Mouse (Mus musculus) CH12F3 (cell line): Measurements from ENCODE around the gene Kdm5a.

Experiments
- in situ Hi-C: fragments of 300-500 bp; cut with MboI; formaldehyde crosslinking; loops from 2 replicates; pipeline ENCODE4 v1.14.3; 2020; ENCODE audit warnings: low sequenced_read_pairs

Kdm5a gene

DNA sequence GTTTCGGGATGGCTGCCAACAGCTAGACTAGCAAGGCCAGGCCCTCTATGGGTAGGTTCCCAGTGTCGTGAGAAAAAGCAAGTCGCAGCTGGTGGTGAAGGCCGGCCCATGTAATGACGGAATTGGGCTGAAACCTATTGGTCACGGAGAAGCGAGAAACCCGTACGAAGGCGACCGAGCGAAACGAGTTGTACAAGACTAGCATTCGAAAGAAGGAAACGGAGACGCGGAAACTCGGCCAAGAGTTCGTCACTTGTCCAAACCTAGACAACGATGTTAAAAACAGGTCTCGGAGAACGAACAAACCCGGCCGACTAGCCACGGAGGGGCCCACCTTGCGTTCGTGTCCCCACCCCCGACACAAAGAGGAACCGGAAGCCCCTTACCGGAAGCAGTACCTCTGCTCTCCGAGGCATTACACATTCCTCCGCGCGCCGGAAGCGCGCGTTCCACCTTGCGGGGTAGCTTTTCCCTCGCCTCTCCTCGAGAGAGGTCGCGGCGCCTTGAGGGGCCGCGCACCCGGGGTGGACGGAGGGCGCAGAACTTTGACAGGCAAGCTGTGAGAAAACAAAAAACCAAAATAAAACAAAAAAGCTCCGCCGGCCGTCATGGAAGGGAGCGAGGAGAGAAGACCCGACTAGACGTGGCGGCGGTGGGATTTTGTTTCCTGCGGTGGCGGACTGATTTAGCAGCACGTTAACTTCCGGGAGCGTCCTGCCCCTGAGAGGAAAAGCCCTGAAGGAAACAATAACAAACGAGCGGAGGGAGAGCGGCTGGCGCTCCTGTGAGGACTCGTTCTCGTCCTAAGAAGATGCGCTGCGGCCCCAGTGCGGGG is at the start of gene Kdm5a, which contains the start of gene Ccdc77:
Gene Kdm5a, plus strand, starts transcription at position 437 of the 835 bp plus-strand sequence.
Gene Ccdc77, minus strand, starts transcription at position 687 of the 835 bp plus-strand sequence.
- in situ Hi-C loops = no loop called here

DNA sequence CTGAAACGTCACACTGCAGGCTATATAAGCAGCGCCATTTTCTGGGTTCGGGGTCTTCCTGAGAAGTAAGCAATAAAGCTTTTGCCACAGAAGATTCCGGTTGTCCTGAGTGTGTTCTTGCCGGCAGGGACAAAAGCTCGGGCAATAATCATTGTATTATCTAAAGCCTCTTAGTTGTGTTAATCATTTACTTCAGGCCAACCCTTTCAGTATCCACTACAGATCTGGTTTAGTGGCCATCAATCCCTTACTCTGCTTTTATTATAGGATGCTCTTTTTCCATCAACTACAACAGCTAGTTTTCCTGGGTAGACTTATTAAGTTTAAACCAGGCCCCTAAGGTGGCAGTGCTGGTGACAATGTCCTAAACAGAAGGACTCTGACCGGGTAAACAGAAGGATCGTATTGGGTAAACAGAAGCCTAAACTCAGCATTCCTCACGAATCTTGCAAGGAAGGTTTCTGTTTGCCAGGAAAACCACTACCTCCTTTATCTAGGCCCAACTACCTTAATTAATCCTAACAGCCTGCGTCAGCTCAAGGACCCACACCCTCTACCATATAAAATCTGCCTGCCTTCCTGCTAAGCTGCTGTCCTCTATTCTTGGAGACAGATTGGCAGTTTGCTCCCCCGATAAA is 45.5 kb upstream of the Kdm5a start:
- in situ Hi-C loops = no loop called here

DNA sequence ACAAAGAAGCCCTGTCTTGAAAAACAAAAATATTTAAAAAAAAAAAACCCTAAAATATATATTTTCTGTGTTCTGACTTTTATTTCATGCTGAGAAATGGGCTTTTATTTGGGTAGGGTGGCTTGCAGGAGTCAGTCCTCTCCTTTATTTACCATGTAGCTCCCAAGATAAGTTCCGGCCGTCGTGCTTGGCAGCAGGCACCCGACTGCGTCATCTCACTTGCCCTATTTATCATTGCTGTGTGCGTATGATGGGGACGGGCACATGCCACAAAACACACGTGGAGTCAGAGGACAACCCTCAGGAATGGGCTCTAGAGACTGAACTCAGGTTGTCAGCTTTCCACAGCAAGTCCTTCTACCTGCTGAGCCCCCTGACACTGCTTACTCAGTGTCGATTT is 44.8 kb upstream of the Kdm5a start:
- in situ Hi-C loops = no loop called here

DNA sequence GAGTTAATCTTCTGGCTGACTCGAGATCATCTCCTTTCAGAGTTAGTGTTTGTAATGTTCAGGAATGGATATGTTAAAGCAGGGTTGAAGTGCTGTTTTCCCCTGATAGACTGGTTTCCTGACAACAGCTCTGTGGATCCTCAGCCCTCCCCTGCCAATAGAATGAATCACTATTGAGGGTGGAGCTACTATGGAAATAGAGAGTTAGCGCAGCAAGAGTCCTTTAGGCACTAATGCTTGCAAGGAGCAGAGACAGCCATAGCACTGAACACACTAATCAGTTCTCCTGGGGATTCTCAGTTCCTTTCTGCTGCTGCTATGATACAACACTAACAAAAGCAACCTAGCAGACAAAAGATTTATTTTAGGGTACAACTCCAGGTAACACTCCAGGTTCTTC is 43.6 kb upstream of the Kdm5a start:
- in situ Hi-C loops = loop anchor here (10.0 kb wide), 1 partner anchor 526 kb away; no protein-coding TSS in a partner anchor

DNA sequence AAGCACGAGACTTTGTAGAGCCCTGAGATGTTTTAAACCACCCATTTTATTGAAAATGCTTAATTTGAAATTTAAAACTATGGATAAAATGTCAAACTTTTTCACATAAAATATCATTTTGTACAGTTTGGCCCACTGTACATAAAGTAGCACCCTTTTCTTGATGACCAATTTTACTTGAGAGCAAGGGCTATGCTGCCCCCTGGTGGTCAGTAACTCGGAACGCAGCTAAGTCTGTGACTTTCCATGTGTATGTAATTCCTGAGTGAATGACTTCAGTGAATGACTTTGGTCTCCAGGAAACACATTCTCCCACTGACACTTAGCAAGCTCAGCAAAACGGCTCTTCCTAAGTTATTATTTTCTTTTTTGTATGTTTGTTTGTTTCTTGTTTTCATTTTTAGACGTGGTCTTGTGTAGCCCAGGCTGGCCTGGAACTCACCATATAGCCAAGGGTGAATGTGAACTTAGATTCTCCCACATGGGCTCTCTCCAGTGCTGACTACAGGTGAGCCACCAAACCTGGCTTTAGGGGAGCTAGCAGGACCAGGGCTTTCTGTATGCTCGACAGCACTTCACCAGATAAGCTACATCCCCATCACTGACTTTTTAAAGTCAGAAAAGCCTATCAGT is 39.5 kb upstream of the Kdm5a start:
- in situ Hi-C loops = loop anchor here (10.0 kb wide), 1 partner anchor 530 kb away; no protein-coding TSS in a partner anchor

DNA sequence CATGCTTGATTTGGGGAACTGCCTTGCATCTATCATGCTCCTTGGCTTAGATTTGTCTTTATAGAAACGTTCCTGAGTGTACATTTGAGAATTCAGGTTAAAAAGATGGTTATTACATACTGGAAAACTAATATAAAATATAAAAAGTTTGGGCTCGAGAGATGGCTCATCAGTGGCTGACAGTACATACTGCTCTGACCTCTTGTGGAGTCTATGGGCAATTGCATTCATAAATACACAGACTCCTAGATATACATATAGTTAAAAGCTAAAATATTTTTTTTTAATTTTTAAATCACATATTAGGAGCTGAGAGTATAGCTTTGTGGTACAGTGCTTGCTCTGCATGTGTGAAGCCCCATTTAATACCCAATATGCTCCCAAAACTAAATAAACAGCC is 31.6 kb upstream of the Kdm5a start:
- in situ Hi-C loops = loop anchor here (25.0 kb wide), 1 partner anchor 395 kb away; no protein-coding TSS in a partner anchor

DNA sequence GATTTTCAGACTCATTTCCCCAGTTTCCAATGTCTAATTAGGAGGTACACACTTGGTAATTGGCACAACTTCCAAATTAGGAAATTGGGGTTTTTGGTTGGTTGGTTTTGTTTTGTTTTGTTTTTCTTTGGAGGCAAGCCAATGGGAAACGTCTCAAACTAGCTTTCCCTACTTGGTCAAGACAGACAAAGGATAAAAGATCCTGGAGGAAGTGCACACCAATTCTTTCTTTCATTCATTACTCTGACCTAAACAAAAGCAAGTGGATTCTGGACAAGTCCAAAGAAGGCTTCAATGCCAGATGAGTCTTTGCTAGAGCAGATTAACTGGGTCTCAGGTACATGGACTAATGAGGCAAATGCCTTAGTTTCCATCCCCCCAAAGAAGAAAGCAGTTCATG is 19.9 kb upstream of the Kdm5a start:
- in situ Hi-C loops = loop anchor here (25.0 kb wide), 1 partner anchor 407 kb away; no protein-coding TSS in a partner anchor

DNA sequence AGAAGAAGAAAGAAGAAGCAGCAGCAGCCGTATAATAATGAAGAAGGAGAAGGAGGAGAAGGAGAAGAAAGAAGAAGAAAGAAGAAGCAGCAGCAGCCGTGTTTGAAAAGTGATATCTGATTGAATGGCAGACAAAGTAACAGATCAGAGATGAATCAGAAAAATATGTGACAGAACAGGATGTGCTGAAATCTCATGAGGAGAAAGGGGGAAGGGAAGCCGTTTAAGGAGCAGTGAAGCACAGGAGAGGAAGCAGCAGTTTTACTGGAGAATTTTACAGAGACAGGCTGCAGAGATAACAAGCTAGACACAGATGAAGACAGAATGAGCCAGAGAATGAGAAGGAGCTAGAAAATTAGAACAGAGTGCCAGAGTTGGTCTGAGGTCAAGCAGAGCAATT is 14.9 kb upstream of the Kdm5a start:
- in situ Hi-C loops = loop anchor here (25.0 kb wide), 1 partner anchor 412 kb away; no protein-coding TSS in a partner anchor

DNA sequence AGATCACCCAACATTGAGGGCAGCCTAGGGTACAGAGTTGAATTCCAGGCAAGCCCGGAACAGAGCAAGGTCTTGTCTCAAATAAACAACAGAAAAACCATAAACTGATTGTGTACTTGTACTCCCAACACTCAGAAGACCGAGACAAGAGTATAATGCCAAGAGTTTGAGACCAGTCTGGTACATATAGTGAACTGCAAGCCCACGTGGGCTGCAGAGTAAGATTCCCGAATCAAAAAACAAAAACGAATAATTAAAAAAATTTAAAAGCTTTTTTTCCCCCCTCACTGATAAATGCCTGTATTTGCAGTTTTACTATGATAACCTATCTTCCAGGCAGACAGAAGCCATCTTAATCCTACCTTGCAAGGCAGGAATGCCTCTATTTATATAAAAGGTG is 7.4 kb upstream of the Kdm5a start:
- in situ Hi-C loops = no loop called here

DNA sequence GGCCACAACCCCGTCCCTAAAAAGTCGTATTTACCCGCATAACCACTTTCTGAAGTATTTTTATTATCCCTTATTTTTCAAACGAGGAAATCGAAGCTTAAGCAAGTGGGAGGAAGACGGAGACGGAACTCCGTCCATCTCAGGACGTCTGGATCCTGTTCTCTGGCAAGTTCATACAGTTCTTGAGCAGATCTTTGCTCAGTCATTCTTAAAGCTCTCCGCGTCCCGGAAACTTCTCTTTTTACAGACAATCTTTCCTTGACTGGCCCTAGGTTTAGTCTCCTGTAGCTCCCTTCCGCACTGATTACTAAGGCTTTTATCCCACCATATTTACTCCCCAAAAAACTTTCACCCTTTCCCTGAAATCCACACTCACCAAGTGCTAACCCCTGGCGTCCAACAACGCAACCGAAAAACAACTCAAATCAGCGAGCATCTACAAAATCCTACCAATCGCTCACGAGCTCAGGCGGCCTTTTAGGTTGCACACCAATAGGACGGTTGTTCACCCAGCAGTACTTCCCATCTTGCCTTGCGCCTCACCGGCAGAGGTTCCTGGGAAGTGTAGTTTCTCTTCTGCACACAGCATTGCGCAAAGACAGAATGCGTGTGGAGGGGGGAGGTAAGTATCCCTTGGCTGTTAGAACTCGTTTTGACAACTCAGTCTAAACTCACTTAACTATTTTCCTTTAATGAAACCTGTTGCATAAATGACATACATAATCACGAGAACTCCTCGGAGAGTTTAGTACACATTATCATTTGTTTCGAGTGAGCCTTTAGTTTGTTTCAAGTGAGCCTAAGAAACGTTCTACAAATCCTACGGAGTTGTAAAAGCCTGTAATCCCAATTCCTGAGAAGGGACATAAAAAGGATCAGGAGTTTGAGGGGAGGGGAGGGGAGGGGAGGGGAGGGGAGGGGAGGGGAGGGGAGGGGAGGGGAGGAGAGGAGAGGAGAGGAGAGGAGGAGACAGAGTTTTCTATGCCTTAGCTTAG is 6.7 kb upstream of the Kdm5a start:
- in situ Hi-C loops = no loop called here

DNA sequence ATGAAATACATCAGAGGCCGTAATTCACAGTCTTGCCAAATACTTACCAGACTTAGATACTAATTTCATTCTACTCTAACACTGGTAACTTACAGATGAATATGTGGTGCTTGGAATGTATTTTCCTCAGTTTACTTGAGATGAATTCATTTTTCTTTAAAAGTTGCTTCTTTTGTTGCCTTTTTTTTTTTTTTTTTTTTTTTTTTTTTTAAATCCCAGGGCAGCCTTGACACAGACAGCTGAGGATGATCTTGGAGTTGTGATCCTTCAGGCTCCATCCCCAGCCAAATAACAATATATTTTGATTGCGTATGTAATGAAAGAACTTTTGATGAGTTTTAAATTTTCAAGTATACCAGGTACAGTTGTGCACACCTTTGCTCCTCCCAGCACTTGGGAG is 1.8 kb upstream of the Kdm5a start:
- in situ Hi-C loops = no loop called here

DNA sequence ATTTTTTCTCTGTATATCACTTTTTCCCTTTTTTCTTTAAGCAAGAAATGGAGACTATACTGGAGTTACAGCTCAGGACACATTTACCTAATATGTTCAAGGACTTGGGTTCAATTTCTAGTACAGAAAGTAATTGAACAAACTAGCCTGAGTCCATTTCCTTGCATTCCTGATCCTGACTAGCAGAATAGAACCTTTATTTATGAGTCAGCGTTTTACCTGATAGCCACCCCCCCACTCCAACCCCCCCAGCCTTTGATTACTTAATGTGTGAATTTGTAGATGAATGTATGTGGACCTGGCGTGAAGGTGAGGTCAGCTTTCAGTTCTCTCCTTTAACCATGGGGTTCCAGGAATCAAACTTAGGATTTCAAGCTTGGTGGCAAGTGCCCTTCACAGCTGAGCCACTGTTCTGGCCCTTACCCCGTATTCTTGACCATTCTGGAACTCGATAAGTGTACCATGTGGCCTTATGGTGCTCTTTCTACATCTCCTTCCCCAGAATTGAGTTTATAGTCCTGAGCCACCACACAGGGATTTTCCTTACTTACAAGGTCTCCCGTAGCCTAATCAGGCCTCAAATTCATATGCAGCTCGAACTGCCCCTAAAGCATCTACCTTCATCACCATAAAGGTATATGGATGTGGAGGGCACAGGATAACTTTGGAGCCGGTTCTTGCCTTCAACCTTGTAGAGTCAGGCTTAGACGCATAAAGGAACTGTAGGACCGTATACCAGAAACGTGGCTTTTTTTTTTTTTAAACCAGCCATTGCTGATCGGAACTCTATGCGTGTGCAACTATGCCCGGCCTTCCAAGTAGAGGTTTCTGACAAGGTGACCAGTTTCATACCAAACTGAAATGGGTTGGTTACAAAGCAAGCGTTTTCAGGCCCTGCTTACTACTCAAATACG is 893 bp upstream of the Kdm5a start:
- in situ Hi-C loops = no loop called here

DNA sequence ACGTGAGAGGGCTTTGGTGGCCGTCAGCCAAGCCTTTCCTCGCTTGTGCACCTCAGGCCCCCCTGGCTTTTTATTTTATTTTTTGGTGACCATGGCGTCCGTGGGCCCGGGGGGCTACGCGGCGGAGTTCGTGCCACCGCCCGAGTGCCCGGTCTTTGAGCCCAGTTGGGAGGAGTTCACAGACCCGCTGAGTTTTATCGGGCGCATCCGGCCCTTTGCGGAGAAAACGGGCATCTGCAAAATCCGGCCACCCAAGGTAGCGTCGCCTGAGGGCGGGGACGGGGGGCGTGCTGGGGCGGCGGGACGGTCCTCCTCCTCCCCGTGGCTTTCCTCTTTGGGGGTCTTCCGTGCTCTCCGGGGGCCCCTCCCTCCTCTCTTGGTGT is 590 bp downstream of the Kdm5a start:
- in situ Hi-C loops = no loop called here

DNA sequence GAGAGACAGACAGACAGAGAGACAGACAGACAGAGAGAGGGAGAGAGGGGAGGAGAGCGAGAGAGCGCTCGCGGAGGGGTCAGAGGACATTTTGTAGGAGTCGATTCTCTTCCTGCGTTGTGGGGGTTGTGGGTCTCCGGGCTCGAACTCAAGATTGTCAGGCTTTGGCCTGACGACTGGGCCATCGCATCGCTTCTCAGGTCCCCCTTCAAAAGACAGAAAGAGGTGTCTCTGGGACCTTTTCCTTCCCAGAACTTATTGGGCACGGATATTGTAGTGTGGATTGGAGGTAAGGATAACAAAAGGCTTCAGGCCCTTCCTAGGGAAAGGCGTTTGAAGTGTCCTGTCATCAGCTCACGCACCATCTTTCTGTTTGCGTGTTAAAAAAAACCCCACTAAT is 1.1 kb downstream of the Kdm5a start:
- in situ Hi-C loops = no loop called here

DNA sequence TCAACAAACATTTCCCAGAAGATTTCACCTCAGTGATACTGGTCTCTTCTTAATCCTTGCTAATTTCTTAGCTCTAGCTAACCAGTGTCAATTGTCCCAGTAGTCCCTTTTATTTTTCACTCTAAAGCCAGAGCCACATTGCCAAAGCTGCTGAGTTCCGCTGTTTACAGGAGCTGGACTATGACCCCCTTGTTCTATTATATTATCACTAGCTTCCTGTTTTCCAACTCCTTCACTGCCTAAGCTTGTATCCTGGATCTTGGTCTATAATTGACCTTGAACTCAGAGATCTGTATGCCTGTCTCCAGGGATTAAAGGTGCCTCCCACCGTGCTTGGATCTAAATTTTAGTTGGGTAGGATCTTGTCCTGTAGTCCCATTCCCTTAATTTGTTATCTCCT is 12.8 kb downstream of the Kdm5a start:
- in situ Hi-C loops = no loop called here

DNA sequence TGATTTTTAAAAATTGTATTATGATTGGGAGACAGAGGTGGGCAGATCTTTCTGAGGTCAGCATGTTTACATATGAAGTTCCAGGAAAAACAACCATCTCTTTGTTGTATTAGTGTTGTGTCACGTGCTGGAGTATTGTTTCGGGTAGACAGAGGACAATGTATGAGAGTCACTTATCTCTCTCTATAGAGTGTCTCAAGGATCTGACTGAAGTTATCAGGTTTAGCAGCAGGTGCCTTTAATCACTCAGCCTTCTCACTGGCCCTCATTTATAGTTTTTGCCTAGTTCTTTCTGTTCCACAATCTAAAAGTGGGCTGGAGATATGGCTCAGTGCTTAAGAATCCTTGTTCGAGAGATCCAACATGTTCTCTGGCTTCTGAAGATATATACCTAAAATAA is 26.1 kb downstream of the Kdm5a start:
- in situ Hi-C loops = no loop called here

DNA sequence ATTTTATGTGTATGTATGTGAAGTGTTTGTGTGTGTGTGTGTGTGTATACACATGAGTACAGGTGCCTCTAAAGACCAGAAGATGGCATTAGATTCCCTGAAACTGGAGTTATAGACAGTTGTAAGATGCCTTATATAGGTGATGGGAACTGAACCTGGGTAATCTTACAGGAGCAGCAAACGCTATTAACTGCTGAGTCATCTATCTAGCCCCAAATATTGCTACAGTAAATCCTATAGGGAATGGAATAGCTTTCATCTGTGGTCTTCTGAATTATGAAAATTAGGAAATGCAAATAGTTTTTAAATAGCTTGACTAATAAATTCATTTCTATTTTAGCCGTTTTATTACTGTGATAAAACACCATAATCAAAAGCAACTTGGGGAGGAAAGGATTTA is 28.9 kb downstream of the Kdm5a start:
- in situ Hi-C loops = no loop called here

DNA sequence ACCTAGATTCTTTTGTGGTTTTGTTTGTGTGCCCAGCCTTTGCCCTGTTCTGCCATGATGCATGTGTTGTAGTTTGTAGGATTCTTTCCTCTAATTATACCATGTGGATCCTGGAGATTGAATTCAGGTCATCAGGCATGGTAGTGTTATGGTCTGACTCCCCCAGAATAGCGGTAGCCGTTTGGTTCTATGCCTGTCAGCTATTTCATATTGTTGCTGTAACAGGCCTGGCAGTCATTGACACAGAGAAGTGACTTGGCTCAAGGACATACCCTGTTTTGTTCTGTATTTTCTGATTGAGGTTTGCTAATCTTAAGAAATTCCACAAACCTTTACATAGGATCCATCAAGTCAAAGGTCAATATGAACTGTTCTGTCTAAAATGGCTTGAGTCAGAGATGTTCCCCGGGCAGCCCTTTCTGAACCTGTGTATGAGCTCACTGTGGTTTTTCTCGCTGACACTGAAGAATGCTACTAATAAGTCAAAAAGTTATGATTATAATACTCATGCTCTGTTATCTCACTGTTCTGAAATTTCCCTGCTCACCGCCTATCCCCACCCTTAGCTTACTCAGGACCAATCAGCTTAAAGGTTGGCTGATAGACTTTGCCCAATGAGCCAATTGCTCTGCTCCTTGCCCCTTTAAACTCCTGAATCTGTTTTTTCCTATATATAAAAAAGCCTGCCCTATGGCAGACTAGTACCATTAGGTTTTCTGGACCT is 31.9 kb downstream of the Kdm5a start:
- in situ Hi-C loops = no loop called here

DNA sequence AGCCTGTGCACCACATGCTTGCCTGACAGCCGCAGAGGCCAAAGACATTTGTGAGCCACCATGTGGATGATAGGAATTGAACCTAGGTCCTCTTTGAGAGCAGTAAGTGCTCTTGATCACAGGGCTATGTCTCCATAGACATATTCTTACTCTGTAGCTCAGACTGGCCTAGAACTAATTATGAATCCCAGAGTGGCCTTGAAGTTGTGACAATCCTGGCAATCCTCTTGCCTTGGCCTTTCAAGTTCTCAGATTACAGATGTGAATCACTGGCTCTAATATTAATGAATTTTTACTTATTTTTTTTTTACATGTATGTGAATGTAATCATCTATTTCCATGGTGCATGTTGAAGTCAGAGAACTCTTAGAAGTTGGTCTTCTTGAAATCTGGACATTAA is 40.0 kb downstream of the Kdm5a start:
- in situ Hi-C loops = loop anchor here (25.0 kb wide), 1 partner anchor 442 kb away; no protein-coding TSS in a partner anchor
